ENCODE assay signal across 18 mouse cellular contexts in genomic region chr8:83140068-83140467, GRCm38 (mm10). TPM values are rescaled to one million over a fixed set of nuclear protein-coding genes. Genes with fewer than 3 reads are reported as not detected.
A peak's percentile ranks its signal among the peaks of the same experiment; 100 is the strongest.
DNase-seq lines count a peak whose midpoint lies in the region; ATAC-seq and TF ChIP-seq lines count a peak whose summit lies in the region.
"Had no signal": no experiment of that assay in that cellular context is flagged by ENCODE, and none has a peak within 500 bp of the region (broad histone marks: within the 10 kb centered on the region; RNA-seq: fewer than 3 reads in every experiment).

No protein-coding gene starts in this region.

- H3K27ac ChIP-seq in layer of hippocampus, adult 2 months, result peak overlapping the region; percentile 59; the same call in 1 of the 2 replicates
- H3K27ac ChIP-seq in forebrain, embryonic 13.5 days, result no peak overlapping the region
- H3K27ac ChIP-seq: embryonic facial prominence, embryonic 13.5 days; forebrain, embryonic 10.5 days; heart, embryonic 15.5 days; hindbrain, postnatal 0 days; limb, embryonic 10.5 days; midbrain, embryonic 10.5 days had no signal

- H3K27me3 ChIP-seq in forebrain, embryonic 13.5 days, result no peaks in the 10 kb centered on the region
- H3K27me3 ChIP-seq: embryonic facial prominence, embryonic 13.5 days; heart, embryonic 15.5 days had no signal

- 73% methylated on average over 1 of the region's 1 CpGs for WGBS in forebrain, embryonic 13.5 days

- H3K9me3 ChIP-seq in forebrain, embryonic 13.5 days (replicated peaks), result no peaks in the 10 kb centered on the region
- H3K9me3 ChIP-seq: embryonic facial prominence, embryonic 13.5 days; heart, embryonic 15.5 days; limb, embryonic 10.5 days; midbrain, embryonic 10.5 days had no signal

- H3K4me1 ChIP-seq in forebrain, embryonic 13.5 days, result no peaks in the 10 kb centered on the region
- H3K4me1 ChIP-seq: forebrain, embryonic 10.5 days; limb, embryonic 10.5 days; midbrain, embryonic 10.5 days had no signal

- no peak overlapping the region for H3K4me2 ChIP-seq in forebrain, embryonic 13.5 days
- H3K4me2 ChIP-seq: embryonic facial prominence, embryonic 13.5 days; heart, embryonic 15.5 days had no signal

- no peak for TF ChIP-seq CTCF in layer of hippocampus, adult 2 months (conservative IDR thresholded peaks at IDR 0.05)

- DNase-seq in frontal cortex, postnatal 10 days (ENCODE audit: low spot score in 2 of 2), result no peak
- no peak for DNase-seq in layer of hippocampus, adult 2 months (ENCODE audit: low spot score in 2 of 2)
- DNase-seq in layer of hippocampus, adult 18-20 months (ENCODE audit: low spot score in 2 of 2), result no peak
- peak; percentile 12 for DNase-seq in brain, adult 2 months (ENCODE audit: low read depth, low spot score)
- peak; percentile 18 for DNase-seq in retina, embryonic 14.5 days (ENCODE audit: low spot score)
- DNase-seq in embryo, embryonic 9.5 days (ENCODE audit: extremely low spot score), result no peak
- DNase-seq: cerebellum, postnatal 25 days; kidney, postnatal 14 days; right cerebral cortex, postnatal 25 days; thymus, postnatal 36 days had no signal

- no peaks in the 10 kb centered on the region for H3K36me3 ChIP-seq in forebrain, embryonic 13.5 days (ENCODE audit: poor library complexity, severe bottlenecking)
- H3K36me3 ChIP-seq: embryonic facial prominence, embryonic 13.5 days; forebrain, embryonic 10.5 days; heart, embryonic 15.5 days; limb, embryonic 10.5 days; midbrain, embryonic 10.5 days had no signal

- H3K9ac ChIP-seq in forebrain, embryonic 13.5 days, result no peak overlapping the region
- H3K9ac ChIP-seq: embryonic facial prominence, embryonic 13.5 days; heart, embryonic 15.5 days had no signal

- ATAC-seq in frontal cortex, adult (ENCODE audit: low TSS enrichment), result peak; percentile 52; the same call in 1 of the 2 replicates
- ATAC-seq in forebrain, embryonic 13.5 days, result no peak
- ATAC-seq: hindbrain, postnatal 0 days had no signal

- H3K4me3 ChIP-seq in layer of hippocampus, adult 2 months, result no peak overlapping the region
- H3K4me3 ChIP-seq in forebrain, embryonic 13.5 days, result no peak overlapping the region
- H3K4me3 ChIP-seq: embryonic facial prominence, embryonic 13.5 days; forebrain, embryonic 10.5 days; heart, embryonic 15.5 days; limb, embryonic 10.5 days; midbrain, embryonic 10.5 days had no signal

RNA-seq across cellular contexts. Expression of gene Tbc1d9, which starts 25.1 kb away (rescaled TPM):
- total RNA-seq in layer of hippocampus, adult 2 months (2021), result 10 to 100 TPM; 64.3 to 65.7 TPM
- total RNA-seq in layer of hippocampus, adult 18-20 months (2021), result 10 to 100 TPM; 61.2 to 65.3 TPM
- polyA plus RNA-seq in forebrain, embryonic 13.5 days (2015; fragmentation: Nextera tagmentation; extraction: Ambion mirVana), result 9.3 and 11.5 TPM in 2 replicates

RNA-seq across cellular contexts. Expression of gene Gm10645, which starts 25.9 kb away (rescaled TPM):
- 1 to 10 TPM; 1.1 to 1.4 TPM for total RNA-seq in layer of hippocampus, adult 2 months (2021)
- 1 to 10 TPM in 1 of 2 experiments, under 1 TPM in 1; 0.79 to 1.4 TPM for total RNA-seq in layer of hippocampus, adult 18-20 months (2021)
- 5.1 and 5.2 TPM in 2 replicates for polyA plus RNA-seq in forebrain, embryonic 13.5 days (2015; fragmentation: Nextera tagmentation; extraction: Ambion mirVana)

Comparison
In these comparisons a context has a peak if more than half of its experiments do, and no peak if none do; other contexts are left out.
1. DNase-seq: peak in brain, adult 2 months (single experiment) and retina, embryonic 14.5 days (single experiment); none in frontal cortex, postnatal 10 days (0 of 2), layer of hippocampus, adult 2 months (0 of 2), layer of hippocampus, adult 18-20 months (0 of 2) and embryo, embryonic 9.5 days (single experiment).